10 mouse cellular contexts compared by ENCODE assay signal in the genomic region with DNA sequence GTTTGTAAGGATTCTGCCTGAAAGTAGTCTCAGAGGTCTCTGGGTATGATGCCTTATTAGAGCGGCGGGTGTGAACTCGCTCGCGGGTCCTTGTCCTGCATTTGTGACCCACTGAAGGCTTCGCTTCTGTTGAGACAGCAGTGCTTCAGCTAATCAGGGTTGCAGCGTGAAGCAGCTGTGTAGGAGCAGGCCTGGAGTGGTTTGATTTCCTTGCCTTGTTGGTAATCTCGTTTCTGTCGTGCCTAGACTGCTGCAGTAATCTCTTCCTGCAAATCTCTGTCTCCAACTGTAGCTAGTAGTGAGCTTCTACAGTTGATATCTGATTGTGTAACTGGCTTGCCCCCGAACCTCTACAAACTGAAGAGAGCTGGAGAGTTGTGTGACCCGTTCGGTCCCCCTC. TPM values are rescaled to one million over a fixed set of nuclear protein-coding genes. Genes with fewer than 3 reads are reported as not detected.
DNase-seq lines count a peak whose midpoint lies in the region; ATAC-seq and TF ChIP-seq lines count a peak whose summit lies in the region.
"Had no signal": no experiment of that assay in that cellular context is flagged by ENCODE, and none has a peak within 500 bp of the region (broad histone marks: within the 10 kb centered on the region; RNA-seq: fewer than 3 reads in every experiment).

No protein-coding gene starts in this region.

- no peak for TF ChIP-seq CTCF in E14TG2a.4 (conservative IDR thresholded peaks at IDR 0.05; ENCODE audit: low read length)

- peak overlapping the region; percentile 98 for H3K4me3 ChIP-seq in heart, embryonic 11.5 days (ENCODE audit: low read depth, low read length)
- peak overlapping the region; percentile 99 for H3K4me3 ChIP-seq in E14TG2a.4 (replicated peaks; ENCODE audit: low read length)
- H3K4me3 ChIP-seq in hindbrain, embryonic 11.5 days (ENCODE audit: low read depth, low read length): peak overlapping the region; percentile 92; the same call in 1 of the 2 replicates

- no peaks in the 10 kb centered on the region for H3K27me3 ChIP-seq in heart, embryonic 11.5 days (ENCODE audit: control insufficient read depth, insufficient read depth, low read length)
- H3K27me3 ChIP-seq in E14TG2a.4 (ENCODE audit: insufficient read depth, low read length): no peaks in the 10 kb centered on the region
- no peaks in the 10 kb centered on the region for H3K27me3 ChIP-seq in hindbrain, embryonic 11.5 days (ENCODE audit: control insufficient read depth, insufficient read depth, low read length)

- H3K4me2 ChIP-seq in heart, embryonic 11.5 days: peak overlapping the region; percentile 63
- H3K4me2 ChIP-seq in hindbrain, embryonic 11.5 days (replicated peaks; ENCODE audit: low read depth, low read length): peak overlapping the region; percentile 63

- H3K4me1 ChIP-seq in heart, embryonic 11.5 days (ENCODE audit: control insufficient read depth, insufficient read depth, low read length): peaks cover 10% of the 10 kb centered on the region
- H3K4me1 ChIP-seq in E14TG2a.4 (replicated peaks; ENCODE audit: low read depth, low read length): peaks cover 41% of the 10 kb centered on the region
- H3K4me1 ChIP-seq in hindbrain, embryonic 11.5 days (replicated peaks; ENCODE audit: control insufficient read depth, insufficient read depth, low read length): peaks cover 6% of the 10 kb centered on the region

- H3K9me3 ChIP-seq in heart, embryonic 11.5 days (replicated peaks; ENCODE audit: control insufficient read depth, low read length): no peaks in the 10 kb centered on the region
- no peaks in the 10 kb centered on the region for H3K9me3 ChIP-seq in E14TG2a.4 (ENCODE audit: low read length)
- no peaks in the 10 kb centered on the region for H3K9me3 ChIP-seq in hindbrain, embryonic 11.5 days (ENCODE audit: control insufficient read depth, low read length)

- H3K9ac ChIP-seq in heart, embryonic 11.5 days (ENCODE audit: low read depth, low read length): peak overlapping the region; percentile 93
- H3K9ac ChIP-seq in hindbrain, embryonic 11.5 days (ENCODE audit: low read depth, low read length): no peak overlapping the region

- no peak for ATAC-seq in heart, embryonic 11.5 days (replicated peaks; ENCODE audit: insufficient number of reproducible peaks, low FRiP score, low TSS enrichment)
- no peak for ATAC-seq in hindbrain, embryonic 11.5 days (ENCODE audit: low FRiP score)
- peak; percentile 75 for ATAC-seq in megakaryocyte-erythroid progenitor cell, adult 5-6 weeks (replicated peaks; ENCODE audit: low FRiP score, low TSS enrichment, poor library complexity, severe bottlenecking)

- DNase-seq in heart, postnatal 4 days: no peak
- DNase-seq in hindbrain, embryonic 11.5 days (ENCODE audit: low spot score): no peak
- no peak for DNase-seq in adrenal gland, adult 8-10 months
- no peak for DNase-seq in gastrocnemius, postnatal 14 days
- no peak for DNase-seq in gastrocnemius, postnatal 10 days
- DNase-seq: embryo, embryonic 11 days; lung, postnatal 10 days had no signal

- no peak overlapping the region for H3K27ac ChIP-seq in heart, embryonic 11.5 days (ENCODE audit: low read depth, low read length)
- no peak overlapping the region for H3K27ac ChIP-seq in hindbrain, embryonic 11.5 days (ENCODE audit: low read depth, low read length)

- 57% methylated on average over 12 of the region's 12 CpGs for WGBS in heart, embryonic 11.5 days (ENCODE audit: insufficient replicate concordance)
- 88% methylated on average over 12 of the region's 12 CpGs for WGBS in hindbrain, embryonic 11.5 days

- intact Hi-C loops in gastrocnemius, postnatal 14 days (cut with DNase I; ENCODE audit: low total_unique reads): no loop called here

- peaks cover 3% of the 10 kb centered on the region; the same call in 1 of the 2 replicates for H3K36me3 ChIP-seq in heart, embryonic 11.5 days (ENCODE audit: control insufficient read depth, insufficient read depth, low read length)
- peaks cover 51% of the 10 kb centered on the region for H3K36me3 ChIP-seq in E14TG2a.4 (ENCODE audit: insufficient read depth, low read length)
- H3K36me3 ChIP-seq in hindbrain, embryonic 11.5 days (ENCODE audit: control insufficient read depth, insufficient read depth, low read length): no peaks in the 10 kb centered on the region; the same call in 1 of the 2 replicates

RNA-seq across cellular contexts. Expression of a gene that starts 1.6 kb away (rescaled TPM):
- polyA plus RNA-seq in heart, embryonic 11.5 days (2014; fragmentation: Nextera tagmentation; extraction: Ambion mirVana): 44.0 and 47.1 TPM in 2 replicates
- total RNA-seq in heart, postnatal 4 days (2021): 10 to 100 TPM; 24.8 to 25.5 TPM
- 69.3 and 74.3 TPM in 2 replicates for polyA plus RNA-seq in hindbrain, embryonic 11.5 days (2014; fragmentation: Nextera tagmentation; extraction: Ambion mirVana)
- total RNA-seq in megakaryocyte-erythroid progenitor cell, adult 5-6 weeks (2014; fragmentation: Nextera tagmentation): 17.4 and 20.3 TPM in 2 replicates
- 19.4 and 27.4 TPM in 2 replicates for total RNA-seq in megakaryocyte-erythroid progenitor cell, adult 5-6 weeks (2017)
- total RNA-seq in adrenal gland, adult 8-10 months (2022): 10 to 100 TPM; 17.4 to 25.4 (median 22.4) TPM
- total RNA-seq in gastrocnemius, postnatal 14 days (2021): 10 to 100 TPM; 12.1 to 15.0 TPM
- 10 to 100 TPM; 13.8 to 14.0 TPM for total RNA-seq in gastrocnemius, postnatal 10 days (2021)

RNA-seq across cellular contexts. Expression of a gene that starts 16.8 kb away (rescaled TPM):
- polyA plus RNA-seq in heart, embryonic 11.5 days (2014; fragmentation: Nextera tagmentation; extraction: Ambion mirVana): 45.9 and 46.4 TPM in 2 replicates
- total RNA-seq in heart, postnatal 4 days (2021): 10 to 100 TPM; 25.5 to 27.4 TPM
- 56.0 and 65.7 TPM in 2 replicates for polyA plus RNA-seq in hindbrain, embryonic 11.5 days (2014; fragmentation: Nextera tagmentation; extraction: Ambion mirVana)
- total RNA-seq in megakaryocyte-erythroid progenitor cell, adult 5-6 weeks (2014; fragmentation: Nextera tagmentation): 9.4 and 19.1 TPM in 2 replicates
- 20.4 and 38.6 TPM in 2 replicates for total RNA-seq in megakaryocyte-erythroid progenitor cell, adult 5-6 weeks (2017)
- total RNA-seq in adrenal gland, adult 8-10 months (2022): 10 to 100 TPM; 21.8 to 25.1 (median 23.4) TPM
- 10 to 100 TPM; 13.6 to 14.0 TPM for total RNA-seq in gastrocnemius, postnatal 14 days (2021)
- 10 to 100 TPM; 17.3 to 17.4 TPM for total RNA-seq in gastrocnemius, postnatal 10 days (2021)

RNA-seq across cellular contexts. Expression of a gene that starts 48.3 kb away (rescaled TPM):
- 5.3 and 5.8 TPM in 2 replicates for polyA plus RNA-seq in heart, embryonic 11.5 days (2014; fragmentation: Nextera tagmentation; extraction: Ambion mirVana)
- 10 to 100 TPM; 33.2 to 35.2 TPM for total RNA-seq in heart, postnatal 4 days (2021)
- polyA plus RNA-seq in hindbrain, embryonic 11.5 days (2014; fragmentation: Nextera tagmentation; extraction: Ambion mirVana): 1.5 TPM in 2 replicates
- 6.9 and 13.4 TPM in 2 replicates for total RNA-seq in megakaryocyte-erythroid progenitor cell, adult 5-6 weeks (2014; fragmentation: Nextera tagmentation)
- total RNA-seq in megakaryocyte-erythroid progenitor cell, adult 5-6 weeks (2017): 12.9 and 15.0 TPM in 2 replicates
- 1 to 10 TPM; 4.8 to 6.6 (median 5.6) TPM for total RNA-seq in adrenal gland, adult 8-10 months (2022)
- 1 to 10 TPM; 1.6 to 1.8 TPM for total RNA-seq in gastrocnemius, postnatal 14 days (2021)
- total RNA-seq in gastrocnemius, postnatal 10 days (2021): 1 to 10 TPM; 2.5 to 2.6 TPM
